Mouse (Mus musculus): ENCODE measurements around the gene Nfia. TPM values are rescaled to one million over a fixed set of nuclear protein-coding genes. Genes with fewer than 3 reads are reported as not detected.

Nfia gene
- polyA plus RNA-seq, 1 experiment from 2014 or later: 33.7 TPM

GRCm38 (mm10) chr4:97976891-97977290, 204.4 kb downstream of the Nfia start:
- peaks cover 3% of the 10 kb centered on the region; the same call in 1 of the 2 replicates for H3K4me1 ChIP-seq (ENCODE audit: control insufficient read depth, insufficient read depth, low read length)
- 53% methylated on average over 5 of the region's 5 CpGs for WGBS (ENCODE audit: insufficient replicate concordance)

GRCm38 (mm10) chr4:97984361-97984760, 211.8 kb downstream of the Nfia start:
- Histone ChIP-seq H3K4me1 (ENCODE audit: control insufficient read depth, insufficient read depth, low read length) (peaks cover 17% of the 10 kb centered on the region), H3K27me3 (ENCODE audit: control insufficient read depth, insufficient read depth, low read length) (no peaks in the 10 kb centered on the region), H3K4me2 (no peak overlapping the region), H3K27ac (ENCODE audit: low read depth, low read length) (no peak overlapping the region), H3K9me3 (replicated peaks; ENCODE audit: control insufficient read depth, low read length) (no peaks in the 10 kb centered on the region), H3K9ac (ENCODE audit: low read depth, low read length) (no peak overlapping the region), H3K4me3 (ENCODE audit: low read depth, low read length) (no peak overlapping the region), H3K36me3 (ENCODE audit: control insufficient read depth, insufficient read depth, low read length) (no peaks in the 10 kb centered on the region)
- ATAC-seq (replicated peaks; ENCODE audit: insufficient number of reproducible peaks, low FRiP score, low TSS enrichment): no peak
- WGBS (ENCODE audit: insufficient replicate concordance): 90% methylated on average over 2 of the region's 2 CpGs

More at GRCm38 (mm10) chr4:97976891-97977290, 204.4 kb downstream of the Nfia start:
- H3K9ac ChIP-seq (ENCODE audit: low read depth, low read length): no peak overlapping the region
- H3K36me3 ChIP-seq (ENCODE audit: control insufficient read depth, insufficient read depth, low read length): no peaks in the 10 kb centered on the region
- no peak for ATAC-seq (replicated peaks; ENCODE audit: insufficient number of reproducible peaks, low FRiP score, low TSS enrichment)
- no peaks in the 10 kb centered on the region for H3K27me3 ChIP-seq (ENCODE audit: control insufficient read depth, insufficient read depth, low read length)
- no peak overlapping the region for H3K27ac ChIP-seq (ENCODE audit: low read depth, low read length)
- no peak overlapping the region for H3K4me2 ChIP-seq
- no peaks in the 10 kb centered on the region for H3K9me3 ChIP-seq (replicated peaks; ENCODE audit: control insufficient read depth, low read length)
- H3K4me3 ChIP-seq (ENCODE audit: low read depth, low read length): no peak overlapping the region

DNA sequence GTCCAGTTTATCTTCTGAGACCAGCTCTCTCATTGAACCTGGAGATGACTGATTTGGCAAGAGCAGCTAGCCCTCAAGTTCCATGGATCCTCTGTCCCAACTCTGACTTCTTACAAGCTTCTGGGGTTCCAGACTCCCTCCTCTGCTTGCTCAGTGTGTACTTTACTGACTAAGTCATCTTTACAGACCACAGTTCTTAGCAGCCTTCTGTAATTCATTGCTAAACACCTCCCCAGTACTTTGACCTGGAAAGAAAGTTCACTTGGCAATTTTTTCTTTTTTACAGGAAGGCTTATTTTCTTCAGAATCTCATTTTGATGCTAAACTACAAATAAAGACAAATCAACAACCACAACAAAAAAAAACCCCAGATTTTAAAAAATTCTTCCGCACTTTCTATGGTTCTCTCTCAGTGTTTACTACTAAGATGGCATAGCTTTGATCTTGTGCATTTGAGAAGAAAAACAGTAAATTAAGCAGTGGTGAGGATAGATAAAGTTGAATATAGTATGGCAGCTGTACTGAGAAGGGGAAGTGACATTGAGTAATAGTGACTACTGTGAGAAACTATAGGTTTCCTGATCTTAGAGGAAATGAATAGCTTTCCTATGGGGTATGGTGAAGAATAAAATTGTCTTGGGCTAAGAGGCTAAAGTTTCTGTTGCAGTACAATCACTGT, 213.7 kb downstream of the Nfia start:
- H3K9ac ChIP-seq (ENCODE audit: low read depth, low read length): no peak overlapping the region
- H3K4me3 ChIP-seq (ENCODE audit: low read depth, low read length): no peak overlapping the region
- 98% methylated on average over 1 of the region's 1 CpGs for WGBS (ENCODE audit: insufficient replicate concordance)
- no peaks in the 10 kb centered on the region for H3K27me3 ChIP-seq (ENCODE audit: control insufficient read depth, insufficient read depth, low read length)
- H3K27ac ChIP-seq (ENCODE audit: low read depth, low read length): no peak overlapping the region
- peaks cover 26% of the 10 kb centered on the region for H3K4me1 ChIP-seq (ENCODE audit: control insufficient read depth, insufficient read depth, low read length)
- H3K9me3 ChIP-seq (replicated peaks; ENCODE audit: control insufficient read depth, low read length): no peaks in the 10 kb centered on the region
- no peak for ATAC-seq (replicated peaks; ENCODE audit: insufficient number of reproducible peaks, low FRiP score, low TSS enrichment)
- H3K36me3 ChIP-seq (ENCODE audit: control insufficient read depth, insufficient read depth, low read length): no peaks in the 10 kb centered on the region
- no peak overlapping the region for H3K4me2 ChIP-seq

DNA sequence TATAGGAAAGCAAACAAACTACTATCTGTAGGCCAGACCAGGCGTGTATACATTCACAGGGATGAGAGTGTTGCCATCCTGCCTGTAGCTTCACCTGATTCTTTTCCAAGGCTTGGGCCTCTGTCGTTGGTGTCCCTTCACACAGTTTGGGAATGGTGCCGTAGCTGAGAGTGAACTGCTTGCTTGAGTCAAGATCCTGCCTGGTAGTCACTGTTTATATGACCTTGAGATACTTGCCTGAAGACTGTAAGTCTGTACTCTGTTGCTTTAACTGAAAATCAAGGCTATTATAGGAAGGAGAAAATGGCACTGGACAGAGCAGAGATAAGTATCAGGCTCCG, 214.2 kb downstream of the Nfia start:
- 53% methylated on average over 4 of the region's 4 CpGs for WGBS (ENCODE audit: insufficient replicate concordance)
- H3K4me1 ChIP-seq (ENCODE audit: control insufficient read depth, insufficient read depth, low read length): peaks cover 26% of the 10 kb centered on the region
- no peaks in the 10 kb centered on the region for H3K9me3 ChIP-seq (replicated peaks; ENCODE audit: control insufficient read depth, low read length)
- no peak overlapping the region for H3K9ac ChIP-seq (ENCODE audit: low read depth, low read length)
- H3K27ac ChIP-seq (ENCODE audit: low read depth, low read length): no peak overlapping the region
- H3K4me2 ChIP-seq: no peak overlapping the region
- H3K27me3 ChIP-seq (ENCODE audit: control insufficient read depth, insufficient read depth, low read length): no peaks in the 10 kb centered on the region
- H3K4me3 ChIP-seq (ENCODE audit: low read depth, low read length): no peak overlapping the region
- no peaks in the 10 kb centered on the region for H3K36me3 ChIP-seq (ENCODE audit: control insufficient read depth, insufficient read depth, low read length)
- ATAC-seq (replicated peaks; ENCODE audit: insufficient number of reproducible peaks, low FRiP score, low TSS enrichment): no peak

- Histone ChIP-seq H3K27ac (ENCODE audit: low read depth, low read length) (peak overlapping the region; percentile 46; the same call in 1 of the 2 replicates), H3K9ac (ENCODE audit: low read depth, low read length) (no peak overlapping the region), H3K27me3 (ENCODE audit: control insufficient read depth, insufficient read depth, low read length) (no peaks in the 10 kb centered on the region), H3K4me3 (ENCODE audit: low read depth, low read length) (no peak overlapping the region), H3K9me3 (replicated peaks; ENCODE audit: control insufficient read depth, low read length) (no peaks in the 10 kb centered on the region), H3K36me3 (ENCODE audit: control insufficient read depth, insufficient read depth, low read length) (no peaks in the 10 kb centered on the region), H3K4me1 (ENCODE audit: control insufficient read depth, insufficient read depth, low read length) (peaks cover 28% of the 10 kb centered on the region), H3K4me2 (no peak overlapping the region)
- WGBS (ENCODE audit: insufficient replicate concordance): 36% methylated on average over 5 of the region's 5 CpGs
- no peak for ATAC-seq (replicated peaks; ENCODE audit: insufficient number of reproducible peaks, low FRiP score, low TSS enrichment)
Measured at GRCm38 (mm10) chr4:97988703-97989102, 216.2 kb downstream of the Nfia start.

DNA sequence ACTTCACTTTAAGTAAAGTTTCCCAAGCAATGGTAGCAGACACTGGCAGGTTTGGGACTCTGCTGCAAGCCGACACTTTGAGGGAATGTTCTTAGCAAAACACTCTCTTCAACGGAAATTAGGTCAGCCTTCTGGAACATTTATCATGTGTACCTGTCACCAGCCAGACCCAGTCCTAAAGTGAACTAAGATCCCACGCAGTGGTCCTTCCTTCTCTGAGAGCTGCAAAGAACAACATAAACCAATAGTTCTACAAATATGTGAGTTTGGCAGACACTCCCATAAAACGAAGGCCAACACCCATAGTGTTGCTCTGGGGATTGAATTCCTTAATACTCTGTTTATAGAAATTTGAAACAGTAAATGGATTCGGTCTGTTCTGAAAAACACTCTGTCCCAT, 217.9 kb downstream of the Nfia start:
- peak; percentile 73 for ATAC-seq (replicated peaks; ENCODE audit: insufficient number of reproducible peaks, low FRiP score, low TSS enrichment)
- WGBS (ENCODE audit: insufficient replicate concordance): 26% methylated on average over 5 of the region's 5 CpGs
- peaks cover 28% of the 10 kb centered on the region for H3K4me1 ChIP-seq (ENCODE audit: control insufficient read depth, insufficient read depth, low read length)

DNA sequence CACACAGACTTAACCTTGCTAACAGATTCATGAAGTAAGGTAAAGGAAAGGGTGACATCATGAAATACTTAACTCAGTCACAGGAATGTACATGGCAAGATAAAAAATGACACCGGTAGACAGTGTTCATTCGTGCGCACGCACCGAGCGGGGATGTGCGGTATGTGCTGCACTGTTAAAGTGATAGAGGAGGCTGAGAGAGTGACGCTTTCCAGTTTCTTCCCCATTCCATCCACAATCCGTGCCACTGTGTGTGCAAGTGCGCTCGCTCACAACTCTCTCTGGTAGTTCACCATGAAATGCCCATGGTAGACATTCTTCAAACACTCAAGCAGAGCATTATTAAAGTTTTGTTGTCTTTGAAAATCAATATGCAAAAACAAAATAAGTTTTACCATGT, 218.9 kb downstream of the Nfia start:
- ATAC-seq (replicated peaks; ENCODE audit: insufficient number of reproducible peaks, low FRiP score, low TSS enrichment): no peak
- H3K4me1 ChIP-seq (ENCODE audit: control insufficient read depth, insufficient read depth, low read length): peaks cover 27% of the 10 kb centered on the region
- no peaks in the 10 kb centered on the region for H3K9me3 ChIP-seq (replicated peaks; ENCODE audit: control insufficient read depth, low read length)
- H3K27ac ChIP-seq (ENCODE audit: low read depth, low read length): no peak overlapping the region
- no peaks in the 10 kb centered on the region for H3K27me3 ChIP-seq (ENCODE audit: control insufficient read depth, insufficient read depth, low read length)
- H3K4me2 ChIP-seq: no peak overlapping the region
- H3K9ac ChIP-seq (ENCODE audit: low read depth, low read length): no peak overlapping the region
- WGBS (ENCODE audit: insufficient replicate concordance): 59% methylated on average over 11 of the region's 11 CpGs
- H3K36me3 ChIP-seq (ENCODE audit: control insufficient read depth, insufficient read depth, low read length): no peaks in the 10 kb centered on the region
- no peak overlapping the region for H3K4me3 ChIP-seq (ENCODE audit: low read depth, low read length)

More for the DNA sequence above, 217.9 kb downstream of the Nfia start:
- no peaks in the 10 kb centered on the region for H3K9me3 ChIP-seq (replicated peaks; ENCODE audit: control insufficient read depth, low read length)
- no peak overlapping the region for H3K9ac ChIP-seq (ENCODE audit: low read depth, low read length)
- H3K27ac ChIP-seq (ENCODE audit: low read depth, low read length): peak overlapping the region; percentile 63
- H3K4me2 ChIP-seq: no peak overlapping the region
- H3K36me3 ChIP-seq (ENCODE audit: control insufficient read depth, insufficient read depth, low read length): no peaks in the 10 kb centered on the region
- H3K4me3 ChIP-seq (ENCODE audit: low read depth, low read length): no peak overlapping the region
- H3K27me3 ChIP-seq (ENCODE audit: control insufficient read depth, insufficient read depth, low read length): no peaks in the 10 kb centered on the region

DNA sequence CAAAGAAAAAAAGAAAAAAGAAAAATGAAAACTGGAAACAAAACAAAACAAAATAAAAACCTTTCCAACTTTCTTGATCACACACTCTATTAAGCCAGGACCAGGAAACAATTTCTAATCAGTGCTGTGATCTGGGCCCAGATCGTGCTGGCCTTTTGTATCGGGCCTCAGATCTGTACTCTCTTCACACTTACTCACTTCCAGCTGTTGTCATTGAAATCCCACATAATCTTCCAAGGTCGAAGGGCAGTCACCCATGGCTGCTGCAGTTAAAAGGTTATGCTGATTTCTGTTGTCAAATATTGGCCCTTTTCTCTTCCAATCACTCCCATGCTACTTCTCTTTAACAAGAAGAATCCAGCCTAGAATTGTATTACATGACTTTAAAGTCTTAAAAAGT, 219.3 kb downstream of the Nfia start:
- no peak overlapping the region for H3K9ac ChIP-seq (ENCODE audit: low read depth, low read length)
- H3K9me3 ChIP-seq (replicated peaks; ENCODE audit: control insufficient read depth, low read length): no peaks in the 10 kb centered on the region
- no peak overlapping the region for H3K4me2 ChIP-seq
- no peak for ATAC-seq (replicated peaks; ENCODE audit: insufficient number of reproducible peaks, low FRiP score, low TSS enrichment)
- no peaks in the 10 kb centered on the region for H3K36me3 ChIP-seq (ENCODE audit: control insufficient read depth, insufficient read depth, low read length)
- no peak overlapping the region for H3K27ac ChIP-seq (ENCODE audit: low read depth, low read length)
- no peaks in the 10 kb centered on the region for H3K27me3 ChIP-seq (ENCODE audit: control insufficient read depth, insufficient read depth, low read length)
- H3K4me1 ChIP-seq (ENCODE audit: control insufficient read depth, insufficient read depth, low read length): peaks cover 23% of the 10 kb centered on the region
- 43% methylated on average over 3 of the region's 3 CpGs for WGBS (ENCODE audit: insufficient replicate concordance)
- H3K4me3 ChIP-seq (ENCODE audit: low read depth, low read length): no peak overlapping the region

All from heart, embryonic 11.5 days (tissue).